In genomic region chr19:3855091-3855490, GRCm38 (mm10) we compare ENCODE assay signal across 10 mouse cellular contexts. TPM values are rescaled to one million over a fixed set of nuclear protein-coding genes. Genes with fewer than 3 reads are reported as not detected.
DNase-seq lines count a peak whose midpoint lies in the region; ATAC-seq lines count a peak whose summit lies in the region.
"Had no signal": no experiment of that assay in that cellular context is flagged by ENCODE, and none has a peak within 500 bp of the region (broad histone marks: within the 10 kb centered on the region; RNA-seq: fewer than 3 reads in every experiment).

No protein-coding gene starts in this region.

- H3K27me3 ChIP-seq in heart, embryonic 12.5 days (replicated peaks), result no peaks in the 10 kb centered on the region
- no peaks in the 10 kb centered on the region for H3K27me3 ChIP-seq in limb, embryonic 15.5 days

- H3K27ac ChIP-seq in heart, embryonic 12.5 days (ENCODE audit: poor library complexity, severe bottlenecking), result 0 out of 2 replicates have a peak overlapping the region, but pooled peaks have one; percentile 36
- H3K27ac ChIP-seq in limb, embryonic 15.5 days, result peak overlapping the region; percentile 44

- H3K4me3 ChIP-seq in heart, embryonic 12.5 days, result no peak overlapping the region
- H3K4me3 ChIP-seq in limb, embryonic 15.5 days, result no peak overlapping the region

- no peak for ATAC-seq in heart, embryonic 12.5 days (ENCODE audit: insufficient number of reproducible peaks, low FRiP score)
- ATAC-seq in limb, embryonic 15.5 days (ENCODE audit: insufficient number of reproducible peaks, low FRiP score, low TSS enrichment, low read depth), result no peak
- ATAC-seq: CD4-positive, CD25-positive, alpha-beta regulatory T cell, adult 4 months had no signal

- no peak for DNase-seq in heart, adult 8-10 months (ENCODE audit: low spot score)
- DNase-seq in testis, postnatal 14 days (ENCODE audit: low spot score), result peak; percentile 30
- no peak for DNase-seq in testis, postnatal 10 days (ENCODE audit: low spot score)
- DNase-seq in spleen, adult 18-20 months, result no peak
- DNase-seq in cerebellum, adult 18-20 months, result no peak
- no peak for DNase-seq in retina, embryonic 14.5 days (ENCODE audit: low spot score)
- DNase-seq: heart, postnatal 36 days had no signal

- H3K4me2 ChIP-seq in heart, embryonic 12.5 days, result 0 out of 2 replicates have a peak overlapping the region, but pooled peaks have one; percentile 2
- no peak overlapping the region for H3K4me2 ChIP-seq in limb, embryonic 15.5 days

- no peaks in the 10 kb centered on the region for H3K36me3 ChIP-seq in heart, embryonic 12.5 days
- no peaks in the 10 kb centered on the region for H3K36me3 ChIP-seq in limb, embryonic 15.5 days

- no peaks in the 10 kb centered on the region for H3K9me3 ChIP-seq in heart, embryonic 12.5 days (replicated peaks)
- H3K9me3 ChIP-seq in limb, embryonic 15.5 days, result no peaks in the 10 kb centered on the region

- 73% methylated on average over 6 of the region's 6 CpGs for WGBS in heart, embryonic 12.5 days
- 51% methylated on average over 6 of the region's 6 CpGs for WGBS in limb, embryonic 15.5 days

- no peak overlapping the region for H3K9ac ChIP-seq in heart, embryonic 12.5 days
- no peak overlapping the region for H3K9ac ChIP-seq in limb, embryonic 15.5 days

- peaks cover 37% of the 10 kb centered on the region for H3K4me1 ChIP-seq in heart, embryonic 12.5 days (replicated peaks)
- H3K4me1 ChIP-seq in limb, embryonic 15.5 days, result peaks cover 33% of the 10 kb centered on the region

RNA-seq across cellular contexts. Expression of gene Chka, which starts 3.5 kb away (rescaled TPM):
- polyA plus RNA-seq in heart, embryonic 12.5 days (2016; fragmentation: Nextera tagmentation; extraction: Ambion mirVana), result 30.1 and 36.1 TPM in 2 replicates
- total RNA-seq in heart, adult 8-10 months (2022), result 10 to 100 TPM in 1 of 4 experiments, 1 to 10 TPM in 3; 8.3 to 10.4 (median 8.7) TPM
- polyA plus RNA-seq in limb, embryonic 15.5 days (2015; fragmentation: Nextera tagmentation; extraction: Ambion mirVana), result 32.3 and 32.7 TPM in 2 replicates

RNA-seq across cellular contexts. Expression of gene Tcirg1, which starts 51.8 kb away (rescaled TPM):
- 22.3 and 26.1 TPM in 2 replicates for polyA plus RNA-seq in heart, embryonic 12.5 days (2016; fragmentation: Nextera tagmentation; extraction: Ambion mirVana)
- 10 to 100 TPM in 2 of 4 experiments, 1 to 10 TPM in 2; 8.5 to 13.9 (median 9.3) TPM for total RNA-seq in heart, adult 8-10 months (2022)
- 46.3 and 52.4 TPM in 2 replicates for polyA plus RNA-seq in limb, embryonic 15.5 days (2015; fragmentation: Nextera tagmentation; extraction: Ambion mirVana)

RNA-seq across cellular contexts. Expression of gene Ndufs8, which starts 57.5 kb away (rescaled TPM):
- 298 and 324 TPM in 2 replicates for polyA plus RNA-seq in heart, embryonic 12.5 days (2016; fragmentation: Nextera tagmentation; extraction: Ambion mirVana)
- total RNA-seq in heart, adult 8-10 months (2022), result 100 to 1,000 TPM; 481 to 543 (median 507) TPM
- polyA plus RNA-seq in limb, embryonic 15.5 days (2015; fragmentation: Nextera tagmentation; extraction: Ambion mirVana), result 244 and 254 TPM in 2 replicates
